Mouse (Mus musculus): ENCODE results near the gene Ttc22. TPM values are rescaled to one million over a fixed set of nuclear protein-coding genes. Genes with fewer than 3 reads are reported as not detected.
A peak's percentile ranks its signal among the peaks of the same experiment; 100 is the strongest.

Gene Ttc22
- not detected in 2 replicates for total RNA-seq (2017)

GRCm38 (mm10) chr4:106622030-106622493 is at the start of gene Ttc22:
Gene Ttc22 (plus strand): TSS chr4:106622432.
- no peak for ATAC-seq (ENCODE audit: extremely low read depth, insufficient number of reproducible peaks, low FRiP score, poor library complexity, severe bottlenecking)

GRCm38 (mm10) chr4:106575022-106575421 is 47.2 kb upstream of the Ttc22 start:
- ATAC-seq (ENCODE audit: extremely low read depth, insufficient number of reproducible peaks, low FRiP score, poor library complexity, severe bottlenecking) = no peak

GRCm38 (mm10) chr4:106577511-106577910 is 44.7 kb upstream of the Ttc22 start:
- no peak for ATAC-seq (ENCODE audit: extremely low read depth, insufficient number of reproducible peaks, low FRiP score, poor library complexity, severe bottlenecking)

- ATAC-seq (ENCODE audit: extremely low read depth, insufficient number of reproducible peaks, low FRiP score, poor library complexity, severe bottlenecking) = no peak
These were observed 40.9 kb upstream of the Ttc22 start for GRCm38 (mm10) chr4:106581176-106581864.

GRCm38 (mm10) chr4:106581865-106582204 is 40.4 kb upstream of the Ttc22 start:
- no peak for ATAC-seq (ENCODE audit: extremely low read depth, insufficient number of reproducible peaks, low FRiP score, poor library complexity, severe bottlenecking)

GRCm38 (mm10) chr4:106582428-106583153 is 39.6 kb upstream of the Ttc22 start:
- no peak for ATAC-seq (ENCODE audit: extremely low read depth, insufficient number of reproducible peaks, low FRiP score, poor library complexity, severe bottlenecking)

GRCm38 (mm10) chr4:106584665-106585064 is 37.6 kb upstream of the Ttc22 start:
- no peak for ATAC-seq (ENCODE audit: extremely low read depth, insufficient number of reproducible peaks, low FRiP score, poor library complexity, severe bottlenecking)

GRCm38 (mm10) chr4:106587075-106587474 is 35.2 kb upstream of the Ttc22 start:
- ATAC-seq (ENCODE audit: extremely low read depth, insufficient number of reproducible peaks, low FRiP score, poor library complexity, severe bottlenecking) = no peak

GRCm38 (mm10) chr4:106590142-106590541 is 32.1 kb upstream of the Ttc22 start:
- ATAC-seq (ENCODE audit: extremely low read depth, insufficient number of reproducible peaks, low FRiP score, poor library complexity, severe bottlenecking) = peak; percentile 20; the same call in 1 of the 2 replicates

GRCm38 (mm10) chr4:106590871-106591270 is 31.4 kb upstream of the Ttc22 start:
- no peak for ATAC-seq (ENCODE audit: extremely low read depth, insufficient number of reproducible peaks, low FRiP score, poor library complexity, severe bottlenecking)

GRCm38 (mm10) chr4:106593636-106594035 is 28.6 kb upstream of the Ttc22 start:
- no peak for ATAC-seq (ENCODE audit: extremely low read depth, insufficient number of reproducible peaks, low FRiP score, poor library complexity, severe bottlenecking)

GRCm38 (mm10) chr4:106596200-106596599 is 26.0 kb upstream of the Ttc22 start:
- ATAC-seq (ENCODE audit: extremely low read depth, insufficient number of reproducible peaks, low FRiP score, poor library complexity, severe bottlenecking) = no peak

GRCm38 (mm10) chr4:106597055-106597454 is 25.2 kb upstream of the Ttc22 start:
- ATAC-seq (ENCODE audit: extremely low read depth, insufficient number of reproducible peaks, low FRiP score, poor library complexity, severe bottlenecking) = no peak

GRCm38 (mm10) chr4:106597741-106598140 is 24.5 kb upstream of the Ttc22 start:
- ATAC-seq (ENCODE audit: extremely low read depth, insufficient number of reproducible peaks, low FRiP score, poor library complexity, severe bottlenecking) = no peak

- no peak for ATAC-seq (ENCODE audit: extremely low read depth, insufficient number of reproducible peaks, low FRiP score, poor library complexity, severe bottlenecking)
These were observed 22.8 kb upstream of the Ttc22 start for GRCm38 (mm10) chr4:106599415-106599814.

- no peak for ATAC-seq (ENCODE audit: extremely low read depth, insufficient number of reproducible peaks, low FRiP score, poor library complexity, severe bottlenecking)
These were observed 21.5 kb upstream of the Ttc22 start for GRCm38 (mm10) chr4:106600770-106601169.

GRCm38 (mm10) chr4:106606639-106607554 is 15.3 kb upstream of the Ttc22 start:
- no peak for ATAC-seq (ENCODE audit: extremely low read depth, insufficient number of reproducible peaks, low FRiP score, poor library complexity, severe bottlenecking)

- ATAC-seq (ENCODE audit: extremely low read depth, insufficient number of reproducible peaks, low FRiP score, poor library complexity, severe bottlenecking) = no peak
These were observed 14.3 kb upstream of the Ttc22 start for GRCm38 (mm10) chr4:106607905-106608304.

GRCm38 (mm10) chr4:106613105-106613504 is 9.1 kb upstream of the Ttc22 start:
- no peak for ATAC-seq (ENCODE audit: extremely low read depth, insufficient number of reproducible peaks, low FRiP score, poor library complexity, severe bottlenecking)

All from neutrophil, adult 5-6 weeks (primary cell).